Mouse (Mus musculus): ENCODE measurements around the gene Atg14.

Atg14 gene

GRCm38 (mm10) chr14:47508035-47508434 lies 62.4 kb downstream of the Atg14 start:
- no peak for DNase-seq (ENCODE audit: low spot score)

DNA sequence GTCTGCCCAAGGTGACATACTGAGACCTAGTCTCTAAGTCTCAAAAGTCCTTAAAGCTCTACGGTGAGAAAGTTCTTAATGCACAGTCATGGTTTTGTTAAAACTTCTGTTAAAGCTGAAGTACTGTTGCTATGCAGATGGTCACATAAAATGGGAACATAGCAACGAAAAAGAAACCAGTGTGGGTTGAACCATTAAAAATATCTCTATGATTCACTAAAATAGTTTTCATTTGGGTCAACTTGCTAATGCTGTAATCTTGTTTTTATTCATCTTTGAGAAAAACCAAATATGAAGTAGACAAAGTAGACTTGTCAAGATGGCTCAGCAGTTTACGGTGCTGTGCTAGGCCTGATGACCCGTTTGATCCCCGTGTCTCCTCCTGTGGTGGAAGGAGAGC lies 63.8 kb downstream of the Atg14 start:
- DNase-seq (ENCODE audit: low spot score): no peak

GRCm38 (mm10) chr14:47504036-47504435 lies 66.4 kb downstream of the Atg14 start:
- DNase-seq (ENCODE audit: low spot score): no peak

DNA sequence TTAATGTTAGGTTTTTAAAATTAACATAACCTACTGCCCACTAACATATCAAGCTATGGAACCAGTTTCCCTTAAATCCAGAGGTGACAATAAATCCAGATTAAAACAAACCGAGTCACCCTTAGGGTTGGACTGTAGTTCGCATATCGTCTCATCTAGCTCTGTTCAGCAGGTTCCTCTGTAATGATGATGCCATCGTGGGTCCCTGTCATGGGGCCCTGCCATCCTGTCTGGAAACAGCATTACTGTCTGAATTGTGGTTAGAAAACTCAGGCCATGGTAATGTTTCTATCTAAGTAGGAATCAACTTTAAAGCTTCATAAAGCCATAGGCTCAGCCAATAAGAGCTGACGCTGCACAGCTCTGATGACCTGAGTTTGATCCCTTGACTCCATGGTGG lies 71.8 kb downstream of the Atg14 start:
- no peak for DNase-seq (ENCODE audit: low spot score)

DNA sequence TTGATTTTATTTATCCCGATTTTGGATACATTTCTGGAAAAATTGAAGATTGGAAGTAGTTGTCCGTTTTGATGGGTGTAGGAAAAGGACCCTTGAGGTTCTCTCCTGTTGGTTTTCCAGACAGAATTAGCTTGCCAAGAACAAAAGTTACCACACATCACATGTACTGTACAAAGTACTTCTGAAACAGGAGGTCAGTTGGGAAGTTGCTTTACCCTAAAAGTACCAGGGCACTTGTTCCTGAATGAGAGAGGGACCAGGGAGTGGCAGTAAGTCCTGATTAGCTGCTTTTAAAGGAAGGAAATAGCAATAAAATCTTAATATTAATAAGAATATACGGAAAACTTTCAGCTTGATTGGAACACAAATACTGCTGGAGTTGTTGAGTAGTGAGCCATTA lies 73.3 kb downstream of the Atg14 start:
- no peak for DNase-seq (ENCODE audit: low spot score)

- no peak for DNase-seq (ENCODE audit: low spot score)
Observed at GRCm38 (mm10) chr14:47495951-47496350, 74.5 kb downstream of the Atg14 start.

DNA sequence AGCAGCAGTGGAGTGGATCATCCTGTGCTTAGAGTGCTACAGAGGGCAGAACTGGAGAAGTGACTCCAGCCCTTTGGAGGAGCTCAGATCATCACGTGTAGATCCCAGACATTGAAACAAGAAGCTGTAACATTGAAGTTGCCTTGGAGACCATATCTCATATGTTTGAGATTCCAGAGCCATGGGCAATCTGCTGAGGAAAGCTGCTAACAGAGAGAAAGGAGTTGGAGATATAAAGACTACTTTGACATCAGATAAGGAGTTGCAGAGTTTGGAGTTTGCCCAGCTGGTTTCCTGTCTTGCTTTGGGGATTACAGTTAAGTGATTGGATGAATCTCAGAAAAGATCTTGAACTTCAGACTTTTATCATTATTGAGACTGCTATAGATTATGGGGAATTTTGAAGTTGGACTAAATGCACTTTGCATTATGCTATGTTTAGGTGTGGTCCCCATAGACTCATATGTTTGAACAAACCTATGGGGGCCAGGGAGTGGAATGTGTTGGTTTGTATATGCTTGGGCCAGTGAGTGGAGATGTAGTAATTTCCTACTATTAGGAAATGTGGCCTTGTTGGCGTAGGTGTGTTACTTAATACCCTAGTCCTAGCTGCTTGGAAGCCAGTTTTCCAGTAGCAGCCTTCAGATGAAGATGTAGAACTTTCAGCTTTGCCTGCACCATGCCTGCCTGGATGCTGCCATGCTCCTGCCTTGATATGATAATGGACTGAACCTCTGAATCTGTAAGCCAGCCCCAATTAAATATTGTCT lies 76.7 kb downstream of the Atg14 start:
- DNase-seq (ENCODE audit: low spot score): no peak

Data from MN1 (cell line).